Mouse (Mus musculus): Measurements from ENCODE around the gene Lnx2.
A peak's percentile ranks its signal among the peaks of the same experiment; 100 is the strongest.

The Lnx2 gene

GRCm38 (mm10) chr5:147076799-147077165 is 396 bp upstream of the Lnx2 start, which contains the start of gene Polr1d:
Gene Polr1d (plus strand): TSS chr5:147077050.
- no peak for DNase-seq

DNA sequence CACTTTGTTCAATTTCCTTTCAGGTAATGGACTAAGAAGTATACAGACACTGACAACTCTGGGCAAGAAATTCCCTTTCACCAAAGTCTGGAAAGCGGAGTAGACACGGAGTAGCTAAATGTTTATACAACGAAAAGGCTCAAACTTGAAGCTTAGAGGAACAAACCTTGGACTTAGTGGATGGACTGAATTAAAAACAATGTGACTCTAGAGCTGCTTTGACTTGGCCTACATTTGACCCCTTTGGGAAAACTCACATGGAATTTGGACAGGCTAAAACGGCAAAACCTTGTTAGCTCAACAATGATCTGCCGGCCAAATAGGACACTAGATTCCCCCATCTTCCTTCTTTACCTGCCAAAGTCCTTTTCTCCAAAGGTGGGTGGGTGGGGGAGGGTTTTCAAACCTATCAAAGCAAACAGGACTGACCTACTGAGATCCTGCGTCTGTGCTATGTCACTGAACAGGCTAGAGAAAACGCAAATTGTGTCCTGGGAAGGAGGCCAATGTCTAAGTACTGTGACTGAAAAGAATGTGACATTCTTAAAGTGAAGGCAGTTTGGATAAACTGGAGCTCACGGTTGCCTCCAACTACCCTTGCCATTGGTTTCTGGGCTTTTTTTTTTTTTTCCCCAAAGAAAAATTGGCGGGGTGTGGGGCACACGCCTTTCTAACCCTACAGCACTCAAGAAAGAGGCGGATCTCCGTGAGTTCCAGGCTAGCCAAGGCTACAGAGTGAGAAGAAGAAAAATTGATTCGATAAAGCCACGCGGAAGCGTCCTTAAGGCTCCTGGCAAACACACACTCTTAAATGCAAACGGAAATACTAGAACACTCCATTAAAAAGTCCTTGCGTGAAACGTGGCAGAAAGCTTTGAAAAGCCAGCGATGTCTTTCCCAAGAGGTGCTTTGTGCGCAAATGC is 1.0 kb downstream of the Lnx2 start:
- no peak for DNase-seq

DNA sequence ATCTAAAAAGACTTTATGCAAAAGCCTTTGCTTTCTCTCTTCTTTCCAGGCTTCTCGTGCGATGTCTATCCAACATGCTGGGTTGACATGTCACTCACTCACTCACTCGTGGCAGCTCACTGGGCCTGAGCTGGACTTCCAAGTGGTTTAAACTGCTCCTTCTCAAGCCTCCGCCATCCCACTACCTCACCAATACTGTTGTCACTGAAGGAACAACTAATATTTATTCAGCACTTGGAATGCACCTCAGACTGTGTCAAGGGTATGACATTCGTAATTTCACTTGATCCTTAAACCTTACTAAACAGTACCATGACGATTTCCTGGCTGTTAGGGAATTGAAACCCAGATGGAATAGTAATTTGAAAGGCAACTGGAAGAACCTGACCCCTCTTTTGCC is 2.6 kb downstream of the Lnx2 start:
- no peak for DNase-seq

DNA sequence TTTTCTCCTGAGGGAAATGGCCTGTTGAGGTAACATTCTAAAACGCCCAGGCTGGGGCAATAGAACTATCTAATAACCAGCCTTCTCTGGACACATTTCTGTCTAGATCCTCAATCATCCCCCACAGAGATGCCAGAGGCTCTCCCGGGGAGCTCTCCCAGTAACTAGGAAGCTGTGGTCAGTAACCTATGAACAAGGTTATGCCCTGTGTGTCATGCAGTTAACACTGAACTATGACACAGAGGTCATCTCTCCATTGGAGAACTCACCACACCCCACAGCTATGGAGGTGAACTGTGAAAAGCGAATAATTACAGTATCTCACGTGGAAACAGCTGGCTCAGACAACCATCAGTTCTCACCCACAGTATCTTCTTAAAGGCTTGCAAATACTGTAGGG is 4.5 kb downstream of the Lnx2 start:
- DNase-seq = no peak

DNA sequence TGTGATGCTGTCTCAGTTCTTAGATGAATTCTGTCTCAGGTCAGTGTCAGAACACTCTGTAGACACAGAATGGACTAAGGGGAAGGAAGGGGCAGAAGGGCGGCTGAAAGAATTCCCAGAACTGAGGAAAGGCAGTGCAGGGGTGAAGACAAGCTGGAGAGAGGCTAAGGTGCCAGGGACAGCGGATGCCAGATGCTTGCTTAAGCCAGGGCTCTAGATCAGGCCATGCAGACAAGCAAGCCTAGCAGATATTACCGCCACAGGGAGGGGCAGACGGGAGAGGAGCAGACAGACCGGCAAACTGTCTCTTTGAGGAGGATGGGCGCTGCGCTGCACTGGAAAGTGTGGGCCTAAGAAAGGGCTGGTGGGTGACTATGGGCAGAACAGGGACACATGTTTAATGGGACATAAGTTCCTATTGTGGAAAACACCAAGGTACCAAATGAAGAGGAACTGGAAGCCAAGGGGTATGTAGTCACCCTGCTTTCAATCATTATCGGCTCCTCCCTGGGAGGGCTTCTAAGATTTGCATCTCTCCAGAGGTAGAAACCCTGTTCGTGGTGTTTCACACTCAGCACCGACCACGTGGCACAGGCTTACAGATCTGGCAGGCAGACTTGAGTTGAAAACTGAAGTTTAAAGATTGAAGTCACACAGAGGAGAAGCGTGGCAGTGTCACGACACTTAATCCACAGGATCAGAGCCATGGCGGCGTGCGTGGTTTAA is 5.4 kb downstream of the Lnx2 start:
- DNase-seq = no peak

GRCm38 (mm10) chr5:147068876-147069275 is 7.5 kb downstream of the Lnx2 start:
- DNase-seq = peak; percentile 85

GRCm38 (mm10) chr5:147066965-147067364 is 9.4 kb downstream of the Lnx2 start:
- peak; percentile 35 for DNase-seq

- no peak for DNase-seq
Observed at GRCm38 (mm10) chr5:147066129-147066528, 10.3 kb downstream of the Lnx2 start.

GRCm38 (mm10) chr5:147063215-147063661 is 13.1 kb downstream of the Lnx2 start:
- no peak for DNase-seq

- DNase-seq = no peak
Observed at GRCm38 (mm10) chr5:147060024-147060423, 16.4 kb downstream of the Lnx2 start.

DNA sequence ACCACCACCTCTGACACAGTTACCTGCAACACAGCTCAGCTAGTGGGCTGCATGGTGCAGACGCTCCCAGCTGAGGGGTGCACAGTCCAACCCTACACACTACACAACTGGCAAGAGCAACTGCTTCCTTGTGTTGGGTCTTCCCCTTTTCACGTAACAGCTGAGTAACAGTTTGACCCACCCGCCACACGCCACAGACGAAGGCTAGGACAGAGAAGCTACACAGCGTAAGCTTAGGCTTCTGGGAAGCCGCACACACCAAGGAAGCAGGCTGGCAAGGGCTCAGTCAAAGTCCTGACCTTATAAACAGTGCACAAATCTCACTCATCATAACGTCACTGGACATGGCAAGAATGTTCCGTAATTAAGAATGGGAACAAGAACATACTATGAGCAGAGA is 17.1 kb downstream of the Lnx2 start:
- DNase-seq = no peak

- DNase-seq = peak; percentile 83
Observed at GRCm38 (mm10) chr5:147058661-147059060, 17.7 kb downstream of the Lnx2 start.

- no peak for DNase-seq
Observed at GRCm38 (mm10) chr5:147057626-147058414, 18.6 kb downstream of the Lnx2 start.

DNA sequence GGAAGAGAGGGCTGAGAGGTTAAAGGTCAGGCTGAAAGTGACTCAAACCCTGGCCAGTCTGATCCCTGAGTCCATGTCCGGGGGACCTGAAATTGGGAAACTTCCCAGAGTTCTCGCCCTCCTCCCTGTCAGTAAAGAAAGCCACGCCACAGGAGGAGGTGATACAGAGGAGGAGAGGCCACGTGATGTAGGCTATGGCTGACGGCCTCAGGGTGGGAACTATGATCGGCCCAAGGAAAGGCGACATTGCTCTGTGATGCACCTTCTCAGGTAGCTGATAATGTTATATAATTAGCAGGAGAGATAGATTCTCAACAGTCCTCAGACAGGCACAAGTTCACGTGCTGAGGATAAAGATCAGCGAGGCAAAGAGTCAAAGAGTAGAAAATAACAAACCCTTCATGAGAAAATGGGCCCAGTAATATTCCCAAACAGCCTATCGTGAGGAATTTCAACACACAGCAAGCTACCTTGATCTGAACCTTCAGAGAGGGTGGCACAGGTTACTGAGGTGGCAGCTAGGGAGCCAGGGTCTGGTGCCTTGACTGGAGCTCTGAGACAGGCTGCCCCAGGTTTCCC is 19.6 kb downstream of the Lnx2 start:
- DNase-seq = no peak

DNA sequence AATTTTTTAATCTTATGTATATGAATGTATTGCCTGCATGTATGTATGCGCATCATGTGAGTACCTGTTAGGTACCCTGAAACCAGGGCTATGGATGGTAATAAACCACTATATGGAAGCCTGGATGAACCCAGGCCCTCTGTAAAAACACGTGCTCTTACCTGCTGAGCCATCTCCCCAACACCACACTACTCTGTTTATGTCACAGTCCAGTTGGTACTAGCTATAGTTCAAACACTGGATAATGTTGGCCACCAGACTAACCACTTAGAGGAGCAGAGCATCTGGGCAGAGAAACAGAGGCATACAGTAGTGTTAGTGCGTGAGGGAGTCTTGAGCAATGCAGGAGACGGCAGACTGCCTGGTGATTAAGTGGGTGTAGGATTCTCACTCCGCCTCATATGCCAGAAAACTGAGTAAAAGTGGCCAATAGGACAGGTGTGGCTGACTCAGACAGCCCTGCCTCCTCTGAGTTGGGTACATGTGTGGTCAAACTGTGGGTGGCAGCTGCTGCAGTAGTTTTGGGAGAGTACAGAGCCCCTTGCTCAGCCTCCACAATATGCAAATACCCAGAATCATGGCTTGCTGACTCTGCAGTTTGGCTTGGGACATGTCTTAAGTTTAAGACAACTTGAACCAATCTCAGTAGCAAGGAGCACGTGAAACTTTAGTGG is 20.7 kb downstream of the Lnx2 start:
- DNase-seq = no peak

- DNase-seq = no peak
Observed at GRCm38 (mm10) chr5:147054747-147055270, 21.6 kb downstream of the Lnx2 start.

- DNase-seq = no peak
Observed at GRCm38 (mm10) chr5:147054328-147054727, 22.1 kb downstream of the Lnx2 start.

DNA sequence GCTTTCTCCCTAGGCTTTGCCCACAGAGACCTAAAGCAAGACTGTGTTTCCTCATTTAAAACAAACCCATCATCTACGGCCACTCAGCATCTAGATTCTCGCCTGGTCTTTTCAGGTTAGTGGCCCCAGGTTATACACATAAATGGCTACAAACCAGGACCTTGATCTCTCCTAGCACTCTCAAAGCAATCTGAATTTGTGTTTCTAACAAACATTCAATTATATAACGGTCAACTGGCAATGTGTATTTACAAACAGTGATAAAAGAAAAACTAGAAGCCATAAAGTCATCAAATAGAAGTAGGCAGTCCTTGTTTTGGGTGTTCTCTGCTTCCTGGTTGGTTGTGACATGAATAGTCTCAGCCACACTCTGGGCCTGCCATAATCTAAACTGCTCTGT is 22.9 kb downstream of the Lnx2 start:
- no peak for DNase-seq

DNA sequence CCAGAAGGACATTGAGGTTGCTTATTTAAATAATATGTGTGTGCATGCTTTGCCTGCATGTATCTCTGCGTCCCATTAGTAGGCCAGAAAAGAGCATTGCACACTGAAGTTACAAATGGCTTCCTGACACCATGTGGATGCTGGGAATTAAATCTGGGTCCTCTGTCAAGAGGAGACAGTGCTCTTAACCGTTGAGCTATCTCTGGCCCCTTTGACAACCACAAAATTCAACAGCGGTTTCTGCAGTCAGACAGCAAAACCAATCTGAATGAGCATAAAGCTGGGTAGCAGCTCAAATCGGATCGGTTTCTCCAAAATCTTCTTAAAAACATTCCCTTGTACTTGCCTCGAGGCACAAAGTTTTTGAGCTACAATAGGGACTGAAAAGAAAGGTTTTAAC is 23.3 kb downstream of the Lnx2 start:
- DNase-seq = no peak

DNA sequence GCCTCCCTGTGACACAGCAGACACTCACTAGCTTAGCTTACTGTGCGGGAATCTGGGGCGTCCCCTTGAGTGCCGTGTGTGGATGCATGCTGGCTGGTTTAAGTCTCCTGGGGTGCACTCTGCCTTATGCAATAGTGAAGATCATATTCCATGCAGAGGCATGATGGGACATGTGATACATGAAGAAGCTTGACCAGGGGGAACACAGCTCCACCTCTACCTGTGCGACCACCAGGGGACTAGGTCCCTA is 24.2 kb downstream of the Lnx2 start:
- DNase-seq = no peak

GRCm38 (mm10) chr5:147051500-147052308 is 24.7 kb downstream of the Lnx2 start:
- no peak for DNase-seq

Data from cerebellum, adult 11-12 months (tissue).